Mouse (Mus musculus) cerebellum, adult 9-10 months (tissue): ENCODE data around the gene Rtn1.

Source experiments
- DNase-seq: peaks from one replicate; pipeline ENCODE4 v3.0.0; 2022

Gene Rtn1

DNA sequence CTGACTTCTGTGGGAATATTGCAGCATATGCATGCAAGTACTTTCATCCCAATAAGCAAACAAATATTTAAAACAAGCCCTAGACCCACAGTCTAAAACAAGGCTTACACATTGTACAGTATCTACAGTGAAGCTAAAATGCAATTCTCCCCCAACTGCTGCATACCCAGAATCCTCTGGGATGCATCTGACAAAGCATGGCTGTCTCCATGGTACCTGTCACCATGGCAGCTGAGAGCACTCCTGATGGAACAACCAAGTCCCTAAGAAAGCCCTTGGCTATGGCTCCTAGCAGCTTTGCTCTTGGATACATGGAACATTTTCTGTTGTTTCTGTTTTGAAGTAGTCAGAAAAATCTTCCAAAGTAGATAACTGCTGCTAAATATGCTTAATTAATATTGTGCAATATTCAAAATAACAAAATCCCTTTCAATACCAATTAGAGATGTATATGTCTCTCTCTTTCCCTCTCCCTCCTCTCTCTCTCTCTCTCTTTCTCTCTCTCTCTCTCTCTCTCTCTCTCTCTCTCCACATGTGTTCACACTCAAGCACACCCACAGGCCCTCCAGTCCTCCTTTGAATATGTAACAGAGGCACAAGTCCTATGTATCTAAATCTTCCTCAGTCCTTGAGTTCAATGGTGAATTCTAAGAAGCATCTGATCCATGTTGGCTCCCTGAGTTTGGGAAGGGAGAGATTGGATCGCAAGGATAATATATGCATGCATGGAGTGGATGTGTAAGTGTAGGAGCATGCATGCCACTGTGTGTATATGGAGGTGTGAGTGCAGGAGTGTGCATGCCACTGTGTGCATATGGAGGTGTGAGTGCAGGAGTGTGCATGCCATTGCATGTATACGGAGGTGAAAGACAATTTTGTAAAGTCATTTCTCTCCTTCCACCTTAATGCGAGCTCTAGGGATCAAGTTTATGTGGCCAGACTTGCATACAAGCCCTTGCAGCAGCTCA lies 143.3 kb downstream of the Rtn1 start:
- no peak for DNase-seq

DNA sequence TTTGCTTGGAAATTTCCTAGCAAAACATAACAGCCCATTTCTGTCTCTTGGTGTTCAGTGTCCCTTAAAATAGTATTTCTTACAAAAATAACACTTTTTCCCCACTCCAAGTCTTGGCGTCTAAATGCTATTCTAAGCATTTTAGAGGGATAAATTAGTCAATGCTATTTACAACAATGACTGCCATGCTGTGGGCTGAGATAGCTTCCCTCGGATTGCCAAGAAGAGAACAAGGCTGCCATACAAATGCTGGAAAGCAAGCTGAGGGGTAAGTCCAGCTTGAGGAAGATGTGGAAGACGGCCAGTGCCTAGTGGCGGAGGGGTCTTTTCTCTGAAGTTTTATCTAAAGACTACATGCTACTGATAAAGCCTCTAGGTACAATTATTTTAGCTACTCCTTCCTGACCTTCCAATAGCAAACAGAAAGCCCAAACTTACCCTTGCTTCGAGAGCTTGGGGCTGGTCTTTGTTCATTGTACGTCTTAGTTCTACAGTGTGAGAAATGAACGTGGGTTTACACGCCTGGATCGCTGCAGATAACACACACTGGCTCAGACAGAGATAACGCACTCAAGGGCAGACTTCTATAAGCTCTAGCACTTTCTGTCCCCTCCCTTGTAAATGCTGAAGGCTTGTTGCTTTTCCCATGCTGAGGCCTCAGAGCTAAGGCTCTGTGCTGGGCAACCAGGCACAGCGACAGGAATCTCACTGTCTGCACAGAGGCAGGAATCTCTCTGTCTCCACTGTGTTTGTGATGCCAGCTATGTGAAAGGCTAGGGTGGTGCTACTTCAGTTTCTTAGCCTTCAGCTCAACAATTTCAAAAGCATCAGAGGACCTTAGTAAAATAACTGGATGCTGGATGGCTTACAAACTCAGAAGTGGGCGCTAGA lies 145.4 kb downstream of the Rtn1 start:
- no peak for DNase-seq

DNA sequence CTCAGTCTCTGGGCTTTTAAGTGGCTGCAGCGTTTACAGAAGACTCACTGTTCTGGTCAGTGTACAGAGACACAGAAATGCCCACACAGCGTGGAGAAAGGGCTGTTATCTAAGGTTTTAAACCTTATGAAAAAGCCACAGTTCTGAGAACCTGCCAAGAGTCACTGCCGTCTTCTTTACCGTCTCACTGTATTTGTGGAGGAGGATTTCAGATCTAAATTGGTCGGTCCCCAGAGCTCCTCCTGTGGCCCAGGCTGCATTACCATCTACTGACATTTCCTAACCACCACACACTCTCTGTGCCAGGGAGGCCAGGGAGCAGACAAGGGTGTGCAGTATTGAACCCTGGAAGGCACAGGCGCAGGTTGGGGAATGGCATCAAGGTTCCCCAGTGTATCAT lies 151.9 kb downstream of the Rtn1 start:
- DNase-seq: no peak

DNA sequence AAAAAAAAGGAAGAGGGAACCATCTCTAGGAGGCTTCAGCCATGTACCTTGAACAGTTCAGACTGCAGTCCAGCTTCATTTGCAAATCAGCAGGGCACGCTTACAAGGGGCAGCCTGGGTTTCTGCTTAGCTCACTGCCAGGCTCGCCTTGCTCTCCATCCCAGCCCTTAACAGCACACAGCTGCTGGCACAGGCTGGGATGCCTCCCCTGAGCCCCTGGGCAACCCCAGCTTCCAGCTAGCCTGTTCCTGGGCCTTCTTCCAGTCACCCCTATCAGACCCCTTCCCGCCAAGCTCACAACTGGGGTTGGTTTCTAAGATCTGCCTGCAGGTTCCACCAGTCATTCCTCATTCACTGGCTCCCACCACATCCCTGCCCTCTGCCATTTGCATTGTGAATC lies 155.8 kb downstream of the Rtn1 start:
- DNase-seq: no peak

DNA sequence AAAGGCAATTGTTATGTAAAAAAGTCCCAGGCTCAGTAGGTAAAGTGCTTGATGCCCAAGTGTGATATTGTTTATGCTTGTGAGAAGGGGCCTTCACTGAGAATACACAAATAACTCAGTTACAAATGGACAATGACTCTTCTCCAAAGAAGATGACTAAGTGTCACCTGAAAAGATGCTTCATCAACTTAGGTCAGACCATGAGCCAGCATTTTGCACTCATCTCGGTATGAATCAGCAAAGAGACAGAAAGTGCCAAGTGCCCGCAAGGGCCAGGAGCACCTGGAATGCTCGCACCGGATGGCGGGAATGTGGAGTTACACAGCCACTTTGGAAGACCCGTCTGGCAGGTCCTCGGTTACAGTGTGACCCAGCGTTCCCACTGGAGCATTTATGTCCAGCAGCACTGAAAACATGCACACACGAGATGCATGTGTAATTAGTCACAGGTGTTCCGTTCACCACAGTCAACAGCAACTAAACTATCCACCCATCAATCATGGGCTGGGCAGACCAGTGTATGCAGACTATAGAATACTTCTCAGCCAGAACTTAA lies 156.9 kb downstream of the Rtn1 start:
- DNase-seq: no peak

DNA sequence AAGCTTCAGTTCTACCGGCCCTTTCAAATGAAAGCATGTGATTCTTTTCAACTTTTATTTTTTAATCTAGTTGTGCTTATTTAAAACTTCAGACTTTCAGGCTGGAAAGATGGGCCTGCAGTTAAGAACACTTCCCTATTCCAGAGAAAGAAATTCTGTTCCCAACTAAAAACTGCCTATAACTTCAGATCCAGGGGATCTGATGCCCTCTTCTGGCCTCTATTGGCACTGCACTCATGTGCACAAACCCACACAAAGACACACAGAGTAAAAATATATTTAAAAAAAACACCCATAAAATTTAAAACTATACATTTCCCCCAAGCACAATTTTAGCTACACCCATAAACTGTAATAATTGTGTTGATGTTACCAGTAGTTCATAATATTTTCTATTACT lies 163.9 kb downstream of the Rtn1 start:
- DNase-seq: no peak

DNA sequence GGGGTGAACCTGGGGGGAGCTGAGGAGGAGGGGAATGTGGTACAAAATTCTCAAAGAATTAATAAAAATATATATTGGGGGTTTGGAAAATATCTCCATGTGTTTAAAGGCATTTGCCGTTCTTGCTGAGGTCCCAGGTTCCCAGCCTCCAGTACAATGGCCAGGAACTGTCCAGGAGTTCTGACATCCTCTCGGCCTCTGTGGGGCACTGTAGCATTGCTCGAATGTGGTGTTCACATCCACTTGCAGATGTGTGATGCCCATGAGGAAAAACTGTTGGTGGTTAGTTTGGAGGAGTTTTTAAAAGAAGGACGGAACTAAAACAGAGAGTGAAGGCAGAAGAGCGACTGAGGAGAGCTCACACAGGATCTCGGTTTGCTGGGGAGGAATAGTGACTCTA lies 166.0 kb downstream of the Rtn1 start:
- DNase-seq: no peak

DNA sequence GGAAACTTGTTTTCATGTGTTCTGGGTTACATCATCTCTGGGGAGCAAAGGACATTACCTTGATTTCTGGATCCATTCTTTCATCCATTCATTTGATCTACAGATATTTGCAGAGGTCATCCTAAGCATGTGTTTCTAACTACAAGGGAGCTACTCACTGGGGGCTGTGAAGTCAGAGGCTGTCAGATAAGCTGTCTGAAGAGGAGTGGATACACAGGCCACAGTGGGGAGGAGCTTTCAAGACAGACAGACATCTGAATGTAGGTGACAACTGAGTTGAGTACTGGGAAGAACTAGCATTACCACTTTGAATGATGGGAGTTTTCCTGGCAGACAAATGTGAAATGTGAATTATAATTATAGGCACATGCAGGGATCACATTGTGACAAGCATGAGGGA lies 168.3 kb downstream of the Rtn1 start:
- no peak for DNase-seq

DNA sequence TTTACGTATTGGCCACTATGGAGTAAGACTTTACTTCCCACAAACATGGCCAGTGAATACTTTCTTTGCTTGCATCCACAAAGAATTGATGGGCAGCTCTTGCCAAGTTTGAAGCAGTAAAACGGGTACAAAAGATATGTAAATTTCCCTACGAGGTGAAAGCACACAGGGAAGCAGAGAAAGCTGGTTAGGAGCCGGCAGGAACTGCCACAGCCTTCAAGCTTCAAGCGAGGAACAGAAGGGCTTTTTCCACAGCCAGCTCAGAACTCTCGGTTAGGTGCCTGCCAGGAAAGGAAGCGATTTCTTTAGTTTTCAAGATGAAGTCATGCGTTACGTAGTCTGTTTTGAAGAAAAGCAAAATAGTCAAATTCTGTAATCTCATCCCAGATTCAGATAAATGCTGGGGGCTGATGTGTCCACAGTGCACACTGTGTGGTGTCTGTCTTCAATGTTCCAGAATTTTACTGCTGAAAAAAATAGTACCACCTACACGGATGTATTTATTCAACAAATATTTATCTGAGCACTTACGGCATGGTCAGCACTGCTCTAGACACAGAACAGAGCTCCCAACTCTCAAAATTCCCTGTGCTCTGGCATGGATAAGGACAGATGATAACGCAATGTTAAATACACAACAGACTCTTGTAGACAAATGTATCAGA lies 169.5 kb downstream of the Rtn1 start:
- no peak for DNase-seq

DNA sequence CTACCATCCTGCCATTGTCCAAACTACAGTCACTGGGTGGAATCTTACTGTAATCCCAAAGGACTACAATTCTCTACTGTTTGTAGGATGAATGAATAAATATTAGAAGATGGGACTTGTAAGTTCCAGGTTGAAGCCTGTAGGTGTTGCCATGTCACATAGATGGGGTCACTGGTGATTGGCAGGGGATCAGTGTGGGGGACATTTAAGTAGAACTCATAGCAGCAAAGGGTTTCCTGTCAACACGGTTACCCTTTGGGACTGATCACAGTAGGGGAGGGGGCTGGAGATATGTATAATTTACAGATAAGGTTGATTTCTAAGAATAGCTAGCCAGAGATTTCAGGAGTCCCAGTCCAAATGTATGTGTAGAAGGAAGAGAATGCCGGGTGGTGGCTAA lies 171.6 kb downstream of the Rtn1 start:
- DNase-seq: no peak

DNA sequence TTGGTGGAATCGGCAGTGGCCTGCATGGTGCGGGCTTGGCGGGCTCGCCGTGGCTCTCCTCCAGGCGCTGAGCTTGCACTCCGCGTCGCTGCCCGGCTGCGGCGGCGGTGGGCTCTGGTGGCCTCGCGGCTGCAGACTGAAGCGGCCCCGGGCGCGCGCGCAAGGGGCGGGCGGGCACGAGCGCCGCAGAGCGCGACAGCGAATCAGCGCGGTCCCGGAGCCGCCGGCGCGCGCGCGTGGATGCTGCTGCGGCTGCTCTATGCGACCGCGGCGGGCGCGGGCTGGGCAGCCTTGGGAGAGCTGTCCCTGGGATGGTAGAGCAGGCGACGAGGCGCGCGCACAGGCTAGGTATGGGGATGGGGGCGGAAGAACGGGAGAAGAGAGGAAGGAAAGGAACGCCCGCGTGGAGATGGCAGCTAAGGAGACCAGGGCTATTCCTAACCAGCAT lies 172.3 kb downstream of the Rtn1 start:
- DNase-seq: peak; percentile 85

DNA sequence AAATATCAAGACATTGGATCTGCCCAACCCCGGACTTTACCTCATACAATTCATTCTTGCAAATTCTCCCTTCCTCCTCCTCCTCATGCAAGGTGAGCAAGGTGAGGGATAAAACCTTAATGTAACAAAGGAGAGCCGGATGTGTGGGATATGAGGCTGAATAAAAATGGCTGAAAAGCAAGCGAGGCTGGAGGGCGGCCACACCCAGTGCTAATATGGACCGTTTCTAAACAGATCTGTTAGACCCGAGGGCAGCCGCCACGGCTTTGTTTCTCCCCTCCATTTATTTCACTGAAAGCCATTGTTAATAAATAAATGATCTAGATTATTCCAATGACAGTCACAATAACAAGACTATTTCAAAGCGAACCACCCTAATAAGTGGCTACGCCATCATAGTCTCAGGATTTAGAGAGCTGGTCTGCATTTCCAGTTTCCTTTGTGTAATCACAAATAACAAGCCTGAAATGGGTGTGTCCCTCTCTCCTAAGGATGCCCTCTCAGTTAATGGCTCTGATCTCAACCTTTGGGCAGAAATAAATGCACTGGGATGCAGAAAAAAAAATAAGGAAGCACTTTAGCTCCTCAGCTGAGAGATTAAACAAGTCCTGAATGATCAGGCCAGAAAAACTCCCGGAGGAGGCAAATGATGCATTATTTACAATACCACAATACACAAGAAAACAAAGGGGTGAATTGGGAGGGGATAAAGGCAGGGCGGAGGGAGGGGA lies 173.1 kb downstream of the Rtn1 start:
- DNase-seq: peak; percentile 69

DNA sequence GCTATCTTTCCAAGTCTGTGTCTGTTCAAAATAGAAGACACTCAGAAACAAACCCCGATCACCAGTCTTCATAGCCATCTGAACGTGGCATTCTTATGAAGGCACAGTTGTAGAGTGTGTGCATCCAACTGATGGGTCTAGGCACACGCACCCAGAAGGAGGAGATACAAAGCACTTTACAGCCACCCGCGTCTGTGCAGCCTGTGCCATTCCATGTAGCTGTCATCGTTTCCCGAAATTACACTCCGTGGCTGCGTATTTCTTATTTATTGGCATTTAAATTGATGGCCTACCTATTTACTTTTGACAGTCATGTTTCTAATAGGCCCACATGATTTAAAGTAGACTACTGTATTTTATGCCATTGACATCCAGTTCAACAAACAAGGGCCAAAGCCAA lies 173.9 kb downstream of the Rtn1 start:
- DNase-seq: peak; percentile 58

DNA sequence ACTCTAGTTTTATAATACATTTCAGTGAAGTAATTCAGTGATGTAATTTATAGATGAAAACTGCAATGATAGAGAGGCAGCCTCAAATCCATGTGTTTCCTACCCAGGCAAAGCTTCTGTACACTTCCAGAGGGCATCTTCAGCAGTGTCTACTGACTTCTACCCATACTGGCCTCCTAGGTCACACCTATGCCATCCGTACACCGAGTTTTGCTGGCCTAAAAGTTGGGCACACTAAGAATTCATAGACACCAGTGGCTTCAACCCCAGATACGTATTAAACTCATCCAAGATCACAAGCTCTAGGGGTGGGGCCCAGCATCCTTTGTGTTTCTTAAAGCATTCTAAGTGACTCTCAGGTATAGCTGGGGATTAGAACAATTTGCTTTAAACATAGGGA lies 174.7 kb downstream of the Rtn1 start:
- peak; percentile 61 for DNase-seq

DNA sequence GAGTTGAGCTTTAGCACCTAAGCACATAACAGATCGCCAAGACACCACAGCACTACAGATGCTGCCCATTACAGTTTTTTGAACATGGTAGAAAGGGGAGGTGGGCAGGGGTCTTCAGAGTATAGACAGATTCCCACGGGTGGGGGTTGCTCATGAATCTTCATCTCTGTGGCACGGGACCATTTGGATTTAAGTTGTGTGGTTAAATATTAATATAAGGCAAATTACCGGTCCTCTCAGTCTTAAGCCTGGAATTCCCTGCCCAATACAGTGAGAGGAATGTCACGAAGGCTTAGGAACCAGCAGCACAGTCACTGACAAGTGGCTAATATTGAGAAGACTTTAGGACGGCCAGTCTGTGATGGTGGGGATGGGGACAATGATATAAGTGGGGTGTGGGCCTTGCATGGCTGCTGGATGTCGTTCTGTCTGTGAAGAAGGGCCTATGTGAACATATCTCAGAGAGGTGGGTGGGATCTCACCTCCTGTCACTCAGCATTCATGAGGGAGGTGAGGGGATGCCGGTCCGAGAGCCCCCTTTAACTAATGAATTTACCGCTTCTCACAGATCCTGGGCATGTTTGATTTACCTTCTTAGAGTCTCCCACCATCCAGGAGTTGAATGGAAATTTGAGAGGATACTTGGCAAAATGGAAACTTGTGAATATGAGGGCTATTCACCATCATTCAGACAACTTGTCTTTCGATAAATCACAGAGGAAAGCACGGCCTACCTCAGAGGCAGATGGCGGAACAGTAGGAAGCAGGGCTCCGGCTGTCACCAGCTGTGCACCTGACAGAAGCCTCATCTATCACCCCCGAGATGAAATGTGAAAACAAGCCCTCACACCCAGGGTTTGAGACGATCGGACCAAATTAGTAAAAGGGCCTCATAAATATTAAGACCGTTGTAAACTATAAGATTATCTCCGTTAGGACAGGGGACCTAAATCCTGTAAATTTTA lies 175.7 kb downstream of the Rtn1 start:
- DNase-seq: peak; percentile 89

DNA sequence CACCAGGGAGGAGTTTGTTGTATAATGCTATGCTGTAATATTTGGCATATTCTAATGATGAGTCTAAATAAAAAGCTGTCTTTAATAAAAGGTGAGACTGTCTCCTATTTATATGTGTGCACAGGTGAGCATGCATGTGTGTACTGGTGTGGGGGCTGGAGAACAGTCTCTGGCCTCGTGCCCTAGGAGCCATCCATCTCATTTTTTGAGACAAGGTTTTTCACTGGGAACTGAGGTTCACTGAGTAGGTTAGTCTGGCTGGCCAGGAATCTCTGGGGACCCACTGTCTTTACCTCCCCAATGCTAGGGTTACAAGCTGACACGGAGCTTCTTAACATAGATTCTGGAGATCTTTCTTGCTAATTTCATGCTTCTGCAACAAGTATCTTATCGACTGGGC lies 176.7 kb downstream of the Rtn1 start:
- DNase-seq: peak; percentile 56

DNA sequence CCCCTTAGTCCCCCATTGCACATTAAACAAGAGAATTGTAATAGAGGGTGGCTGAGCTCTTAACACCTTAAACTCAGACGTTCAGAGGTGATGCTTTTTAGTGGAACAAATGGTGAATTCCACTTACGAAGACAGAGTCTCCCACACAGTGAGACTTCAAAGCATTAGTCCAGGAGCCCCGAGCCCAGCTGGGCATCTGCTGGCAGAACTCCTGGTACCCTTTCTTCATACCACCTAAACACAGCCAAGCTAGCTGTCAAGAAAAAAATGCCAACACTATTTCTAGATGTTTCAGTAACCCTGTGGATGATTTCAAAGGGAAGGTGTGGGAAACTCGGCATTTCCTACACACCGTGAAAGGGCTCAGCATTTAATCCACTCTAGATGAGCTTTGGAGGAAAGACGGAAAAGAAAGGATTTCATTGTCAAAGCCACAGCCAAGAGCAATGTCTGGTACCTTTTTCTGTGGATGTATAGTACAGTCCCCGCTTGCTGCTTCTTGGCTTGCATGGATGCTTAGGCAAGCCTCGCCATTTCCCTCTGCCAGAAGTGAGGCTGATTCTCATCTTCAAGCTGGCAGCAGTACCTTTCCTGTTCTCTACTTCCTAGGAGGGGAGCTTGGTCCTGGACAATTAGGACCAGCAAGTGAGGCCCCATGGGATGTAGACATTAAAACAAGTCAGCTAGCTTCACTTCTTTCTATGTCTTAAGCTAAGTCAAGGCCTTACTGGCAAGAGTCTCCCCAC lies 179.2 kb downstream of the Rtn1 start:
- peak; percentile 61 for DNase-seq

DNA sequence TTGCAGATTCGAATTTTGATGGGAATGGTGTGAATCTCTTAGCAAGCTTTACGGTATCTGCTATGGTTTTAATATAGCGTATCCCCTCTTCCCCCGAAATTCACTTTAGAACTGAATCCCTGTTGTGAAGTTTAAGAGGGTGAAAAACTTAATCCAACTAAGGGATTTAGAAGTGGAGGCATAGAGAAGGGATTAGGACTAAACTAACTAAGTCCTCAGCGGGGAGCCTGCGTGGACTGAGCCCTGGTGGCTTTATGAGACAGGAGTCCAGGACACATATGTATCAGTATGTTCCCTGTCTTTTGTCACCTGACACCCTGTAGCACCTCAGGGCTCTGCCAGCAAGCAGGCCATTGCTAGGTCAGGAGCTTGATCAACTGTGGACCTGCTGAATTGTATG lies 181.1 kb downstream of the Rtn1 start:
- DNase-seq: no peak

DNA sequence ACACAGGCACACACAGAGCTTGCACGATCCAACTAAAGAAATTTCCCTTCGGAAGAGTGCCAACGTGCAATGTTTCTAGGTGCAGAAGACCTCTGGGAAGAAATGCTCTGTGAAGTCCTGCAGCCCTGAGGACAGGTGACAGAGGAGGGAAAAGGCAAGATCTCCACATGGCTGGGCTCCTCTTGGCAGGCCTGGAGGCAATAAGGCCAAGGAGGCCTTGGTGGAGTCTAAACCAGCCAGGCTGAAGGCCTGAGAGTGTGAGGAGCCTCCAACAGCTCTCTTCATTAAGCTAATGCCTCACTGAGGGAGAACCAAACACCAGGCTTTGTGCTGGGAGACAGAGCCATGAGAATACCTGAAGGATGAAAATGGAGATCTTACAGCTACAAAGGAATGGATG lies 183.5 kb downstream of the Rtn1 start:
- peak; percentile 28 for DNase-seq

DNA sequence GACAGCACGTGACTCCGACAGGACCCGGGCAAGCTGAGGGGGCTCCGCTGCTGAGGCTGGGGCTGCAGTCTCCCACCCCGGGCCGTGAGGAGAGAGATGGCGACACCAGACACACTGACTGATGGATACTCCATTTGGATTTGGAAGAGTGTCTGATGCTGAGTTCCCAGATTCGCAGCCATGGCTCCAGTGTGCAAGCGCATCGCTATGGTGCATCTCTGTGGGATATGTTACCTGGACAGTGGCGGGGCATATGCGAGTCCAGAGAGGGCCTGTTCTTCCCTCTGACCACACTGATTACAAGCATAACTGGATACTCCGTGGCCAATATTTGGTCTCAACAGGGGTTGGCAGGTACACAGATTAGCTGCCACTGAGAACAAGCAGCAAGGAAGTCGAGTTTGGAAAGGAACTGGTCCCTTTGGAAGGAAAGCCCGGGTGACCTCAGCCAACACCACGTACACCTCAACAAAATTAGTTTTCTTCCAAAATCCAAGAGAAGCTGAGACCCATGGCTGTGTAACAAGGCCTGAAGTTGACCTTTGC lies 185.2 kb downstream of the Rtn1 start:
- peak; percentile 68 for DNase-seq
